Mouse (Mus musculus) thymus, postnatal 0 days (tissue): ENCODE measurements around the gene Rhox4d. TPM values are rescaled to one million over a fixed set of nuclear protein-coding genes. Genes with fewer than 3 reads are reported as not detected.
"Not testable (repeated sequence)": the region's sequence is repeated elsewhere in the genome, so short reads cannot be mapped to it uniquely, and the experiment has no call there.

Source experiments
- DNase-seq: peaks from one replicate; pipeline ENCODE4 v3.0.0-alpha.2; 2015; ENCODE audit warnings: low spot score
- polyA plus RNA-seq: library from polyadenylated mRNA; unstranded; fragments of >200 nt; fragmentation: Nextera tagmentation; extraction: Ambion mirVana; gene quantifications from 2 replicates; pipeline ENCODE4 v1.2.1, GENCODE M21; 2015

Gene Rhox4d
- polyA plus RNA-seq: not detected in 2 replicates

- not testable (repeated sequence) for DNase-seq
These were observed at the start of gene Rhox4d for GRCm38 (mm10) chrX:37514059-37514458. Gene Rhox4d (plus strand): TSS chrX:37514359.

GRCm38 (mm10) chrX:37480037-37480436, 34.1 kb upstream of the Rhox4d start, which contains the start of gene Rhox4c:
Gene Rhox4c (plus strand): TSS chrX:37480337.
- not testable (repeated sequence) for DNase-seq

GRCm38 (mm10) chrX:37530152-37530551, 16.0 kb downstream of the Rhox4d start, which contains the start of gene Rhox2e:
Gene Rhox2e (plus strand): TSS chrX:37530452.
- not testable (repeated sequence) for DNase-seq

GRCm38 (mm10) chrX:37541719-37542118, 27.6 kb downstream of the Rhox4d start, which contains the start of gene Rhox3e:
Gene Rhox3e (plus strand): TSS chrX:37542019.
- DNase-seq: not testable (repeated sequence)

GRCm38 (mm10) chrX:37557112-37557511, 43.0 kb downstream of the Rhox4d start, which contains the start of gene Rhox4e:
Gene Rhox4e (plus strand): TSS chrX:37557412.
- DNase-seq: not testable (repeated sequence)

Other genes with a start within 250 kb of the Rhox4d start
- gene Rhox4a, start 249.0 kb upstream of the Rhox4d start, polyA plus RNA-seq: 0.10 TPM in 1 of 2 replicates, not detected in the other
- not detected in 2 replicates for gene Rhox3a2, start 134.3 kb upstream of the Rhox4d start, polyA plus RNA-seq
- 21.3 and 22.2 TPM in 2 replicates for gene Rhox4a2, start 123.5 kb upstream of the Rhox4d start, polyA plus RNA-seq
- not detected in 2 replicates for gene Rhox2b, start 102.3 kb upstream of the Rhox4d start, polyA plus RNA-seq
- 6.4 and 8.1 TPM in 2 replicates for gene Rhox4b, start 81.9 kb upstream of the Rhox4d start, polyA plus RNA-seq
- gene Rhox2c, start 60.7 kb upstream of the Rhox4d start, polyA plus RNA-seq: not detected in 2 replicates
- not detected in 2 replicates for gene Rhox3c, start 55.8 kb upstream of the Rhox4d start, polyA plus RNA-seq
- gene Rhox4c, start 34.0 kb upstream of the Rhox4d start, polyA plus RNA-seq: not detected in 2 replicates
- not detected in 2 replicates for gene Rhox2d, start 20.9 kb upstream of the Rhox4d start, polyA plus RNA-seq
- not detected in 2 replicates for gene Rhox2e, start 16.1 kb downstream of the Rhox4d start, polyA plus RNA-seq
- not detected in 2 replicates for gene Rhox3e, start 27.7 kb downstream of the Rhox4d start, polyA plus RNA-seq
- not detected in 2 replicates for gene Rhox4e, start 43.1 kb downstream of the Rhox4d start, polyA plus RNA-seq
- gene Rhox2f, start 57.0 kb downstream of the Rhox4d start, polyA plus RNA-seq: 0.23 and 0.32 TPM in 2 replicates
- gene Rhox3f, start 66.6 kb downstream of the Rhox4d start, polyA plus RNA-seq: not detected in 2 replicates
- not detected in 2 replicates for gene Rhox4f, start 93.3 kb downstream of the Rhox4d start, polyA plus RNA-seq
- not detected in 2 replicates for gene Rhox3g, start 114.3 kb downstream of the Rhox4d start, polyA plus RNA-seq
- gene Rhox2g, start 129.1 kb downstream of the Rhox4d start, polyA plus RNA-seq: not detected in 2 replicates
- gene Rhox4g, start 137.0 kb downstream of the Rhox4d start, polyA plus RNA-seq: not detected in 2 replicates
- gene Rhox3h, start 154.4 kb downstream of the Rhox4d start, polyA plus RNA-seq: not detected in 2 replicates
- not detected in 2 replicates for gene Rhox2h, start 158.9 kb downstream of the Rhox4d start, polyA plus RNA-seq